Mouse (Mus musculus) cerebellum, adult 2 months (tissue): ENCODE results near the gene Pdss2.

Experiments
- CTCF ChIP-seq: fragments of 200-500 bp; IDR thresholded peaks from 2 replicates; pipeline ENCODE4 v1.5.1; 2011; ENCODE audit warnings: low read depth, mild to moderate bottlenecking, control low read depth, low read length, moderate library complexity, borderline replicate concordance; ENCODE audit not compliant: insufficient read depth
- POLR2A ChIP-seq: fragments of 200-500 bp; IDR thresholded peaks from 2 replicates; pipeline ENCODE4 v1.6.1; 2011; ENCODE audit warnings: low read length, control low read depth, borderline replicate concordance; ENCODE audit not compliant: insufficient read depth

DNA sequence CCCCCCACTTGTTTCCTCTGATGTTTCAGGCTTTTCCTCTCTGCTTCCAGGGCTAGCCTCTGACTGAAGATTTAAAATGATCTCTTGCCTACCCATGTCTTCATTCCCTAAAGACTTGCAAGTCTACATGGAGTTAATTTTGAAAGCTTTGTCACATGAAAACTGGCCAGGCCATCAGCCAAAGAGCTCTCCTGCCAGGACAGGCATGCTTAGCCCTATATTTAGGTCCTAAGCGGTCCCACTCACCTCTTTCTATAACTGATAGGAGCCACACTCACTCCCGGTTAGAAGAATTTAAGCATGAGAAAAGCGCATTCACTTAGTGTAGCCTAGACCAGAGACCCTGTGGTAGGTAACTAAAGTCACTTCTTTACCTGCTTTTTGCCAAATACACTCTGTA is 233.4 kb downstream of the Pdss2 start:
- no peak for TF ChIP-seq POLR2A
- no peak for TF ChIP-seq CTCF
